Mouse (Mus musculus): ENCODE data around the gene Map4k4.

GRCm38 (mm10) chr1:40021617-40022016 is 120.9 kb downstream of the Map4k4 start:
- no peak for TF ChIP-seq CTCF (IDR thresholded peaks at IDR 0.05; ENCODE audit: low read depth, low read length)
- TF ChIP-seq POLR2A (IDR thresholded peaks at IDR 0.05; ENCODE audit: extremely low read depth, insufficient read depth, low read length), result no peak
